Mouse (Mus musculus) kidney, adult 18-20 months (tissue): ENCODE measurements around the gene Ssu72.

Experiments
- DNase-seq: peaks from one replicate; pipeline ENCODE4 v3.0.0; 2021

Ssu72 gene

GRCm38 (mm10) chr4:155759862-155760612, 55.4 kb downstream of the Ssu72 start:
- DNase-seq: peak; percentile 27

DNA sequence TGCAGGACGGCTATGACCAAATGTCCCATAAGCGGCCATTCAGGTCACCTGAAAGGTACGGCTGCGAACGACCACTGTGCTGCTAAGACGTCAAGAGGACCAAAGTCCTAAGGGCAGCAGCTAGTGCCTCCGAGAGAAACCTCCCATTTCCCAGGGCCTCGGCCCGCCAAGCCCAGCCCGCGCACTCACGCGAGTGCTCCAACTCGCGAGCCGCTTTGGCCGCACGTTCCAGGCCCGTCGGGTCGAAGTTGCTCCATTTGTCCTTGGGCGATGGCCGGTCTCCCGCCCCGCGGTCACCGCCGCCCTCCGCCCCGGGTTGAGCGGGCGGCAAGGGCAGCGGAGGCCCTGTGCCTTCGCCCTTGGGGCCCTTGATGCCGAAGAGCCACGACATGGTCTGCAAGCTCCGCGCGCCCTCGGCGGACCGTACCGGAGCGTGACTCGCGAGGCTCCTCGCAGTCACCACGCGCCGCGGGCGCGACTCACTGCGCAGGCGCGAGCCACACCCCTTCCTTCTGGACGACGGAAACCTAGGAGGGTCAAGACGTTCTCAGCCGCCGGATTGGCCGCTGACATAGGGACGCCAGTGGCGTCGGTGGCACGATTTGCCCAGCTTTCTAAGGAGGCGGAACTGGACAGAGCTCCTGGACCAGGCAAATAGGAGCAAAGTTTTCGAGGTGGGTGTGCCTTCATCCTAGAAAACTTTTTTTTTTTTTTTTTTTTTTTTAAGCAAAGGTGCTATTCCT, 56.2 kb downstream of the Ssu72 start, which contains the start of gene Atad3a:
Atad3a (minus strand) TSS at position 481 of the 743 bp plus-strand sequence.
- peak; percentile 98 for DNase-seq

DNA sequence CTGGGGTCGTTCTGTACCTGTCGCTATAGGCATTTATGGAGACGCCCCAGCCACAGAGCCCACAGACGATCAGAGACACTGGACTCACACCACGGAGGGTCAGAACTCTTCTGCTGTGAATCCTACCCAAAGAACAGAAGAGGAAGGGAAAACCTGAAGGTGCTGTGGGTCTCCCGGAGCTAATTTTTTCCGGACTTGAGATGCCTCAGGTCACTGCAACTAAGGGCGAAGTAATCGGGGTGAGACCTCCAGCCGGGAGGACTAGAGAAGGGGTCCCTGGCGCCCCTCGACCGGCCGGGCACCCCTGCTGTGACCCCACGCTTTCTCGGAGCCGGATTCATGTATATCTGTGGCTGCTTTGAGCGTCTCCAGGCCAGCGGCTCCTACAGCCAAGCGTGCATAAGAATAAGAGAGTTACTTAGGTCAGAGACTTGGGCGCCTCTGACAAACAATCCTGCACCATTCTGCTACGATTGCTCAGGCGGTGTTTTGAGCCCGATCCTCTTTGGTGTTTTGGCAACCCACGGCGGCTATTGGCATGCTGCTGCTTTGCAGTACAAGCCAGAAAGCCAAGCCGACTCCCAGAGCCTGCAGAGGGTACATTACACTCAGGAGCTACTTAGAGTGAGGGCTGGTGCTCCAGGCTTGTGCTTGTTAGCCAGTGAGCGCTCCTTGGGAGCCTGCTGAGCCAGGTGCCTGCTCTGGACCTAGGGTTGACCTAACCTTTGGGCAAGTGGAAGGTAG, 56.9 kb downstream of the Ssu72 start:
- DNase-seq: no peak

DNA sequence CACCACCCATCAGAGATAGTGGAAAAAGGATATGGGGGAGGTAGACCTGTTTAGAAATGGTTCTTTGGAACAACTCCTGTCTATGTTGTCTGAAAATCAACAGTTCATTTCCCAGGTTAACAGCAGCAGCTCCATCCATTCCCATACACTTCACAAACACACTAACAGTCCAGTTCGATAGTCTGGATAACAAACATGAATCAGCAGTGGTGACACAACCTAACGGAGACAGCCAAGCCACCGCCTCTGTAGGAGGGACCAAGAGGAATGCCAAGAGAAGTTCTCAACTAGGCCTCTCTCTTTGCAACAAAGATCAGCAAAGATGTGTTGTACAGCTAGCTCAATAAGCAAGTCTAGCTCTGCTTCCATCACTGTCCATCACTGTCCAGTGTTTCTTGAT, 57.8 kb downstream of the Ssu72 start:
- DNase-seq: no peak

- DNase-seq: no peak
Observed at GRCm38 (mm10) chr4:155769496-155769879, 64.9 kb downstream of the Ssu72 start.

GRCm38 (mm10) chr4:155769880-155770512, 65.4 kb downstream of the Ssu72 start:
- peak; percentile 95 for DNase-seq

GRCm38 (mm10) chr4:155770626-155771025, 66.0 kb downstream of the Ssu72 start:
- no peak for DNase-seq

DNA sequence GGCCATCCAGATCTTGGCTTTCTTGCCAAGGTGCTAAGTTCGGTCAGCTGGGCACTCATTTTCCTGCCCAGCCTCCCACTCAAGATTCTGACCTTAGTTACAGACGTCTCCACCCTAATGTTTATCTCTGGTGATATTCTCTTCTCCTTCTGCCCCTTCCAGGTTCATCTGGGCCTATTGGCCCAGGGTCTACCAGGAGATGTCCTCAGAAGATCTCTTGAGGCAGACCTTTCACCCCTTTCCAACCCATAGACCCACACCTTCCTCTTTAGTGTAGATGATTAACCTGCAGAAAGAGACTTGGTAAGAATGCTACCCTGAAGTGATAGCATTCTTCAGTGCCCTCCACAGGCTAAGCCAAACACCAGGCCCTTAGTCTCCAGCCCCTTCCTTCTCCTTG, 67.1 kb downstream of the Ssu72 start:
- peak; percentile 51 for DNase-seq

- DNase-seq: no peak
Observed at GRCm38 (mm10) chr4:155772786-155773185, 68.2 kb downstream of the Ssu72 start.

DNA sequence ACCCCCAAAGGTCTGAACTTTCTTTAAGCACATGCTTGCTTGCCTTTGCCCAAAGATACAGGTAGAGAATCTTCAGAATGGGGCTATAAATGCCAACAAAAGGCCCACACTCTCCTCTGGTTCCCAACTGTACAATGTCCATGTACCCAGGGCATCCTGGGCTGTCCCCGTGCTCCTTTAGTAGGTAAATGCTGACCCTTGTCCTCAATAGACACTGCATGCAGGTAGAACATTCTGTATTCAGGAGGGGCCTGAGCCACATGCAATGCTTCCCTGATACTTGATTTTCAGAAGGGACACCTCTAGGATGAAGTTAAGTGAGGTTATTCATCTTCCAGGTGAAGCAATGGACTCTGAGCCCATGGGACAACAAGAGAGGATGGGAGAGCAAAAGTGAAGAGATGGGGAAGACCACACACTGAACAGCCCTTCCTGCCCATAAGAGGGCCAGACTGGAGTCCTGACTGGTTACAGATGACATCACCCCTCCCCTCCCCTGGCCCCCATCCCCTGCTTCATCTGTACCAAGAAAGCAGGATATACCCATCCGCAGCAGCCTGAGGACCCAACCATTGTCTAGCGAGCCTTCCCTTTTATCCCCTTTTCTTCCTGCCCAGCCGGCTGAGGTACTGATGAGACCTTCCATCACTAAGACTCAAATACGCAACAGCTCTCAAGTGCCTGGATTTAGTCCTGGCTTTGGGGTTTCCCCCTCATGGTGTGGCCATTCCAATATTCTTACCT, 68.9 kb downstream of the Ssu72 start:
- no peak for DNase-seq

GRCm38 (mm10) chr4:155774280-155774754, 69.7 kb downstream of the Ssu72 start, which contains the start of gene Vwa1:
Gene Vwa1, minus strand, starts transcription at chr4:155774698.
- DNase-seq: peak; percentile 94

DNA sequence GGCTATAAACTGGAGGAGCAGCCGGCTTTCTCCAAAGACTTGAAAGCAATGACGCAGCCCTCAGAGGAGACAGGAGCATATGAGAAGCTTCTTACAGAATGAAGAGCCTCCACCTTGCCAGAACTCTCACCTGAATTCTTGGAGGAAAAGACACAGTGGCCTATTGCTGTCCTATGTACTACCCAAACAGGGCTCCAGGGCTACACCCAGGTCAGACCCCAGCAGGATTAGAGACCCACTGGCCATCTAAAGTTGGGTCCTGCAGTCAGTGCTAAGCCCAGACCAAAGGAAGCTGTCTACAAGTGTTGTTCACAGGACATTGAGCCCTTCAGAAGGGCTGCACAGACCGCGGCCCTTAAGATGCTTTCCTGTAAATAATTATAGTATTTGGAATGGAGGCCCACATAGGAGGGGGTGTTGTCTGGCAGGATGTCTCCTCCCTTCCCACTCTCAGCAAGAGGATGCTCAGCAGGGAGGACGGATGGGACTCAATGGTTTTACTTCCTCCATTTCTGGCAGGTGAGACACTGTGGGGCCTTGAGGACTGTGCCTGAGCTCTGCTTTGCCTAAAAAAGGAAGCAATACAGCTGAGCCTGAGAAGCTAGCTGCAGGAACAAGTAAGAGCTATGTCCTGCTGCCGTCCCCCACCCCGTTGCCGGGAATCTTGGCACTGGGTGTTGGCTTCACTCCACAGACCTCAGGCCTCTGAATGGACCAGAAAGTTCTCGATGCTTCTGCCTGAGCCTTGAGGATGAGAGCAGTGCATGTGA, 70.6 kb downstream of the Ssu72 start:
- DNase-seq: peak; percentile 68

- peak; percentile 49 for DNase-seq
Observed at GRCm38 (mm10) chr4:155775855-155776254, 71.3 kb downstream of the Ssu72 start.

GRCm38 (mm10) chr4:155776704-155777335, 72.2 kb downstream of the Ssu72 start:
- DNase-seq: no peak

DNA sequence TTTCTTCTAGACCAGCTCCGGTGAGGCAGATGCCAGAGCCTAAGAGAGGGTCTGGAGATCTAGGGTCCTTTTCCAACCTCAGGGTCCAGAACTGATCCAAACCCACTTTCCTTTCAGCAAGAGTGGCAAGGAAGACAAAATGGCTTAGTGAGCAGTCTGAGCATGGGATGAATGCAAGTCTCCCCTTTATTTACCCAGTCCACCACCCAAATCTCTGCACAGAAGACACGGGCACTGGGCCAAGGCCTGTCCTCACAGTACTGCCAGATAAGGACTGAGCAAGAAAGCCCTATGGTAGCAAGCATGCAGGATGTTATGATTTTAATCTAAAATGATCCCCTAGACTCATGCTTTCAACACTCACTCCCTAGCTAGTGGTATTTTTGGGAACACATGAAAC, 73.2 kb downstream of the Ssu72 start:
- DNase-seq: no peak

- no peak for DNase-seq
Observed at GRCm38 (mm10) chr4:155779498-155779897, 74.9 kb downstream of the Ssu72 start.

GRCm38 (mm10) chr4:155780895-155781294, 76.3 kb downstream of the Ssu72 start:
- DNase-seq: peak; percentile 62
